Mouse (Mus musculus) T-helper 1 cell (primary cell): ENCODE results near the gene Man2a2.

ENCODE experiments used
- in situ Hi-C: fragments of 300-600 bp; cut with MboI, MseI; formaldehyde crosslinking; loops from one replicate; pipeline ENCODE4 v1.15.1; 2025; ENCODE audit warnings: high pct_unique_total_duplicates

The Man2a2 gene

DNA sequence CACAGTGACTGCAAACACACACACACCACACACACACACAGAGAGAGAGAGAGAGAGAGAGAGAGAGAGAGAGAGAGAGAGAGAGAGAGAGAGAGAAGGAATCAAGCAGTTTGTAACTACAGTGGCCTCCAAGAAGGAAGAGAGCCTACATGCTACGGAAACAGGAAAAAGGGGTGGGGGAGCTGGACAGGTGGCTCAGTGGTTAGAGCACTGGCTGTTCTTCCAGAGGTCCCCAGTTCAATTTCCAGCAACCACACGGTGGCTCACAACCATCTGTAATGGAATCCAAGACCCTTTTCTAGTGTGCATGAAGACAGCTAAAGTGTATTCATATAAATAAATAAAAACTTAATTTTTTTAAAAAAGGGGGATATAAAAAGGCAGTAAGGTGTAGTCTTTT, 1.5 kb upstream of the Man2a2 start:
- in situ Hi-C loops, result no loop called here

DNA sequence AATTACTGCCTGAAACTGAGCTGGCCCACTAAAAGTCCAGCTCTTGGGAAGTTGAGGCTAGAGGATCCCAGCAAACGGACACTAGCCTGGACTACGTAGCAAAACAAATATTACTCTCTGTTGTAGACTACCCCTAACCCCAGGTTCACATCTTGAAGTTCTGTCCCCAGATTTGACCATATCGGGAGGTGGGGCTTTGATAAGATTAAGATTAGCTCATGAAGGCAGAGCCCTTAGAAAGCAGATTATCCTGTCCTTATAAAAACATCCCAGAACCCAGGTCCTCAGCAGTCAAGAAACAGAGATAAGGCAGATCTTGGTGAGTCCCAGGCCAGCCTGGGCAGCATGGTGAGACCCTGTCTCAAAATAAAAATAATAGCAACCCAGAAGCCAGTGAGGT, 991 bp upstream of the Man2a2 start:
- in situ Hi-C loops, result no loop called here

DNA sequence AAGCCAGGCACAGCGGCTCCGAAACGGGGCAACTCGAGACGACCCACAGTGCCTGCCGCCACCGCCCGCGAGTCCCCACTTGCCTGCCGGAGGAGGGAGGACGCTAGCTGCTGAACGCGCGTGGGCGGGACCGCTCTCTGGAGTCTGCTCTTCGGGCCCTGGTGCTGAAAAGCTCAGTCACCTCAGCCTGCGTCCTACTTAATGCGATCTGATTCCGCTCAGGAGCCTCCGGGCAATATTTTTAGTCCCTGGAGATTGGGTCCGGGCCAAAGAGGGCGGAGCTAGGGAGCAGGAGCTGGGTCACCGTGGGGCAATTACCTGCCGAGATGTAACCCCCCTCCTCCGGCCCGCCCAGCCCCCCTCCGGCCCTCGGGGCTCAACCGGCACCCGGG, 530 bp downstream of the Man2a2 start:
- in situ Hi-C loops, result no loop called here

DNA sequence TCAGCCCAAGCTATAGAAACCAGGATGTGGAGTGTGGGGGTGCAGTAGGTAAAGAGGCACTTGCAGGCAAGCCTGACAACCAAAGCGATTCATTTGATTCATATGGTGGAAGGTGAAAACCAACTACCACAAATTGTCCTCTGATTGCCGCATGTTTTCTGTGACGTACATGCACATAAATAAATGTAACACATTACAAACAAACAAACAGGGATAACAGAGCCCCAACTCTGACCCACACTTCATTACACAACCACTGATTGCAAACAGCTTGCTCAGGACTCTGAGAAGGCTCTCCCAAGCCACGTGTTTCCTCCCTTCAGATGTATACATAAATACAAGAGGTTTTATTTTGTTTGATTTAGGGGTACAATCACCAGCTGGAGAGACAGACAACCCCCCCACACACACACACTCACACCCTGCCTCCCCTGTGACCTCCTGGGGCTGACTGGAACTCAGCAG, 1.2 kb downstream of the Man2a2 start:
- in situ Hi-C loops, result no loop called here

DNA sequence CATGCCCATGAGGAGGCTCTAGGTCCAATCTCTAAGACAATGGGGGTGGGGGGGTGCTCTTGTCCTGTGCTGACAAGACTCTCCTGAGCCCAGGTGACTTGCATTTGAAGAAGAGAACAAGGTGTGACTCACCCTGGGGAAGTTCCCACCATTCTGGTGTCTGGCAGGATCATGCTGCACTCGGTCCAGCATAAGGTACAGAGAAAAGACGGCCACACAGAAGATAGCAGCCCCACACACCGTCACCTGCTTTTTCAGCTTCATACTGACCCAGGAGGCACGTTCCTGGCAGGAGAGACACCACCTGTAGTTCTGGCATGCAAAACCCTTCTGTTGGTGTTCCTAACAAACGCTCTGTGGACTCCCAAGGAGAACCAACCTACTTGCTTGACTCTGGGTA, 1.7 kb downstream of the Man2a2 start:
- in situ Hi-C loops, result no loop called here

DNA sequence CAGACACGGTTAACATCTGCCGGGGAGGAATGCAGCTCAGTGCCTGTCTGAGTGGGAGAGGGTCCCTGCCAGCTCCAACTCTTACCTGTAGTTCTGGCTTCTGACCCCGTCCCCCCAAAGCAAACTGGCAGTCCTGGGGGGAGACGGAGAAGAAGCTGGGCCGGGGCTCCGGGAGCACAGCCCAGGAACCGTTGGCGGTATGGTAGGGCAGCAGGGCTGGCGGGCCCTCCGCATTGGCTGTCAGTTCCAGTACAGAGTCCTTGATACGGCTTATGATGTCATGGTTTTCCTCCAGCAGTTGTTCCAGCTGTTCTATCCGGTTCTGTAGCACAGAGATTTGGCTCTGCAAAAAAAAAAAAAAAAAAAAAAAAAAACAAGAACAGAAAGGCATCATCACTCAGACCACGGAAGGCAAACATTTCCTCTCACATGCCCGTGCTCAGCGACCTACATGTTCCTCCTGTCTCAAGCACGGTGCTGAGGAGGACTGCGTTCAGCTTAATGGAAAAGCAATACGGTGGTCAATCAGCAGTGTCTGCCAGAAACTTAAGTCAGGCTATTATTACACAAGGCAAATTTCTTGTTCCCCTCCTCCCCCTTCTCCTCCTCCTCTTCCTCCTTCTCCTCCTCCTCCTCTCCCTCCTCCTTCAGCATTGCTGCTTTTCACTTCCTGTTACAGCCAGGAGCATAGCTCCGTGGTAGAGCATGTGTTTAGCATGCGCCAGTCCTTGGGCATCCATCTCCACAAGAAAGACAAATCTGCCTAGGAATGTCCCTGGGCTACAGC, 2.3 kb downstream of the Man2a2 start:
- in situ Hi-C loops, result no loop called here

DNA sequence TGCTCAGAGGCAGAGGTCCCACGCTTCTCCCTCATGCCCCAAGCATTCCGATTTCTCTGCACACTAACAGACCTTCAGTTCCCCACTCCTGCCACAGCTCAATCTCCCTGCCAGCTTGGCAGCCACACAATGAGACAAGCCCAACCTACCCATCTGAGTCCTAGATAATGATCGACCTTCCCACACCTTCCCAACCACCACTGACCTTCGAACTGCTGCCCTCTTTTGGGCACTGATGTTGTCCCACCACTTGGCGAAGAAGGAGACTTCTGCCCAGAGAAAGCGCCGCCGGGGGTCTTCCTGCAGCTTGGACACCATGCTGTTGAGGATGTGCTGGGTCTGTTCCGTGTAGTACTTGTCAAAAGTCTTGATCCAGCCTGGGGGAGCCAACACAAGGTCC, 3.2 kb downstream of the Man2a2 start:
- in situ Hi-C loops, result no loop called here

DNA sequence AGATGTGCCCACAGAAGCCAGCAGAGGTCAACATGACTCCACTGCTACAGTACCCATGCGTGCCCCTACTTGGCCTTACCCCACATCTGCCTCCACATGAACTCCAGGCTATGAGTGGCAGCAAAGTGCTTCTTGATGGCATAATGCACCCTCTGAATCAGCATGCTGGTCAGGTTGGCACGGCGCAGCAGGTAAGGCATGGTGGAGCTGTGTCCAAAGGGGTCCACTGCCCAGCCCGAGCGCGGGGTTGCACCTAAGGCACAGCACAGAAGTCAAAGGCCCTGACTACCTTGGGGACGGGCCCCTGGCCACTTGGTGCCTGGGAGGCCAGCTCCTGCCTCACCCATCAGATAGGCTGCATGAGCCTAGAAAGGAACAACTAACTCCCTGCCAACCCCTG, 3.9 kb downstream of the Man2a2 start:
- in situ Hi-C loops, result no loop called here

DNA sequence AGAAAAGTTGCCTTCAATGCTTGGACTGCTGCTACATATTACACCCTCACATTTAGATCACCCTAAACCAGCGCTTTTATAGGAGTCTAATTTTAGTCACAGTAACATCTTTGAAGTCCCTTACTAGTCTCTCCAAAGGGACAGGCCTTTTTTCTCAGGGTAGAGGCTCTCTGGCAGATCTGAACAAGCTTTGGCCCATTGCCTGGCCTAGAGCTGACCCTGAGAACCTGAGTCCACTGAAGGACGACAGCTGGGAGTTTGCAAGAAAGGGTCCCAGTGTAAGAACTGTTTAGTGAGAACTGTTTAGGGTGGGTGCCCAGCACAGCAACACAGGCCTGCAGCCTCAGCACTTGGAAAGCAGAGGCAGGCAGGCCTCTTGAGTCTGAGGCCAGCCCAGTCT, 5.4 kb downstream of the Man2a2 start:
- in situ Hi-C loops, result no loop called here

DNA sequence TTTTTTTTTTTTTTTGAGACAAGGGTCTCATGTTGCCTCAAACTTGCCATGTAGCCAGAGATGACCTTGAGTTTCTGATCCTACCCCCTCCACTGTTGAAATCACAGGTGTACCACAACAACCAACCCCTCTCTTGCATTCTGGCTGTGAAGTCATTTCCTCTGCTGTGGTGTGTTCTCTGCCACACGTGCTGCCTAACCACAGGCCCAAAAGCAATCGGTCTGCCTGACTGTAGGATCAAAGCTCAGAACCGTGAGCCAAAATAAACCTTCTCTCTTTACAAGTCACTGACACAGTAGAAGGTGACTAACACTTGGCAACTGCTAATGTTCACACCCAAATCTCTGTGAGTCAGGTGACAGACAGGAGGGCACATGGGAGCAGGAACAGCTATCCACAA, 10.7 kb downstream of the Man2a2 start:
- in situ Hi-C loops, result no loop called here

DNA sequence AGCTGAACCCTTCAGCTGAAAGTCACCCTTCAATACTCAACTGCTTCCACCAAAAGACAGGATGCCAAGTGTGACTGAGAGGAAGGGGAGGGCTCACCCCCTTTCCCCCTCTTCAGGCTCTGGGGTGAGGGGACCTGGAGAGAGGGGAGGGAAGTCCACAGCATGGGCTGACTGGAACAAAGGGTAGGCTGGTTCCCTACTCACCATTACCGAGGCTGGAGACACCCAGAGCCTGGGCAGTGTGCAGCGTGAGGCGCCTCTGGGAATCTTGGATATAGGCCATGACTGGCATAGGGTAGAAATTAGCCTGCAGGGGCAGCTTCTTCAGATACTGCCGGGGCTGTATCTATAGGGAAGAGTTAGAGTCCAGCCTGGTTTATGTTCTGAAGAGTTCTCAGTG, 13.1 kb downstream of the Man2a2 start:
- in situ Hi-C loops, result no loop called here

DNA sequence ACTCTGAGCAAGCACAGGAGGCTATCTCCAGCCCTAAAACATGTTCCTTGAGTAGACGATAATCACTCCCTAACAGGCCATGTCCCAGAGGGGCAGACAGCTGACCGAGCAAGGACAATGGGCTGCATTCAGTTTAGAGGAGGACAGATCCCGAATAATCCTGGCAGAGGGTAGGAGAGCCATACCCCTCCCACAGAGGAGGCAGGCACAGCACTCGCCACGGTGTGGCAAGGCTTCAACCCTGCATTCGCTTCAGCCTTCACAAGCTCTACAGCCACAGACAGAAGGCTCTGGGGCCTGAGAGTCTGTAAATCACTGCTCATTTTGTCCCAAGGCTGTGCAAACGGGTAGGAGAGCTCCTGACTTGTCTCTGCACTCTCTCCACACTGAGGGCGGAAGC, 14.0 kb downstream of the Man2a2 start:
- in situ Hi-C loops, result no loop called here

DNA sequence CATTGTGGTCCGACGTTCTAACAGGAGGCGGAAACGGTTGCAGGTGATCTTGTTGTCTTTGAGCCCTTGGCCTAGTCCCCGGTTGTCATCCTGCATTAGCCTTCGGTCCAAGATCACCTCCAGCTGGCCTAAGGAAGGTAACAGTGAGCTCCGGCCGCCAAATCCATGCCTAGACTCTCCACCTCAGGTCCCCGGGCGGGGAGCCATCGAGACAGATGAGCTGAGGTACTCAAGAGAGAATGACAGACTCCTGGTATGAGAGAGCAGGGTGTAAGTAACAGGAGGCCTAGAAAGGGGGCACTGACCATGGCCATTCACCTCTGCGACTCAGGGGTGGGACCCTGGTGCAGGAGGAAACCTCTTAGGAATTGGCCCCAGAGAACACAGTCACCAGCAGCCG, 14.8 kb downstream of the Man2a2 start:
- in situ Hi-C loops, result no loop called here

DNA sequence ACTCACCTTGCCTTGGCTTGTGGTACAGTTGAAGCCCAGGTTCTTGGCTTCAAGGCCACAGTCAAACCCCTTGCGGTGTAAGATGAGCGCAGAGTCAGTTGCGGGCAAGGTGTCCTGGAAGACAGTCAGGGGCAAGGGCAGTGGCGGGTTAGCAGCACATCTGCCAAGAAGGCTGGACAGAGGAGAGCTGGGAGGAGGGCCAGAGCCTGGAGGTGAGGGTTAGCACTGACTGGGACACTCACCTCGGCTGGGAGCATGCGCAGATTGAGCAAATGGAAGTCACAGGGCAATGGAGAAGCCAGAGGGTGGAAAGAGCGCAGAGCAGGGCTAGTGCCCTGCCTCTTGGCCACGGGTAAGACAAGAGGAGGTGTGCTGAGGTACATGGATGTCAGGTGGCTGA, 18.3 kb downstream of the Man2a2 start:
- in situ Hi-C loops, result no loop called here

DNA sequence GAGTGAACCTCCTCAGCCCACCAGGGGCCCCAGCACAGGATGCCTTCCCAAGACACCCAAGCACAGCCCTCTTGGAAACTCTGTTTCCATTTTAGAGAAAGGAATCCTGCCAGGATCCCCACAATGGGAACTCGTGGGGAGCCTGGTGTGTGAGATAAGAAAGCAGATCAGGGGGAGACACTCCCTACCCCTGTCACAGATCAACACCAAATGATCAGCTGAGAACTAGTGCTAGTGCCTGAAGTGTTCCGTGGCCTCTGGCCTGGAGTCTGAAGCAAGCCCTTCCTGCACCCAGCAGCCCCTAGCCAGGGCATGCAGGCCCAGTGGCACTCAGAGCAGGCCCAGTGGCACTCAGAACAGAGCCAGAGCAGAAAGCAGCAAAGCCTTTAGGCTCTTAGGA, 20.4 kb downstream of the Man2a2 start:
- in situ Hi-C loops, result no loop called here

DNA sequence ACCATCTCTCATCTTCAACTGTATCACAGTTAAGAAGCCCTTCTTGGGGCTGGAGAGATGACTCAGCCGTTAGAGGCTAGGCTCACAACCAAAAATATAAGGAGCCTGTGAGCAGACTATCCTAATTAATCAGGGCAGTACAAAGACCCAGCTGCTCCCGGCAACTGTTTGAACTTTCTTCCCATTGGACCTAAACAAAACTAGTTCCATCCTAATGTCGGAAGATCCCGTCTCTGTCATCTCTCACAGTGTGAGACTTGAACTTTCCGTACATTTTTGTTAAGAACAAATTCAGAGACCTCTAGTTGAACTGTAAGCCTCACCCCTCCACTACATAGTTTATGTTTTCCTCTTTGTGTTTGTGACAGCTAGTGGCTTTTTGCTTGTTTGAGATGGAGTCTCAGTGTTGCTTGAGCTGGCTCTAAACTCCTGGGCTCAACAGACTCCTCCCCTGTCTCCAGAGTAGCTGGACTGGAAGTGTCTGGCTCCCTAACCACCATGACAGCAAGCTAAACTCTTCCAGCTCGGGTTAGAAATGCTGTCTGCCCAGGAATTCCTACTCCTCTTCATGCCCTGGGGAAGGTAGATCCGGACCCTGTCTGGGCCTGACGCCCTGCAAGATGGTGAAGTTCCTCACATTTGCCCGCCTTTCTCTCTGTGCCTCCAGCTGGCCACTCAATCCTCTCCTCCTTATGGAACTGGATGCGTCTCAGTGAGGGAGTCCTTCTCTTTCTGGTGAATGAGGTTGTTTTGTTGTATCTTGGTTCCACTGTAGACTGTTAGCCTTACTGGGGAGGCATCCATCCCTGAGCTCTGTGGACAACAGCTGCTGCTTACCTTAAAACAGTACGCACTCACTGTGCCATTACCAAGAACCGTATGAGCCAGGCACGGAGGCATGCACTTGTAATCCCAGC, 23.2 kb downstream of the Man2a2 start:
- in situ Hi-C loops, result no loop called here

DNA sequence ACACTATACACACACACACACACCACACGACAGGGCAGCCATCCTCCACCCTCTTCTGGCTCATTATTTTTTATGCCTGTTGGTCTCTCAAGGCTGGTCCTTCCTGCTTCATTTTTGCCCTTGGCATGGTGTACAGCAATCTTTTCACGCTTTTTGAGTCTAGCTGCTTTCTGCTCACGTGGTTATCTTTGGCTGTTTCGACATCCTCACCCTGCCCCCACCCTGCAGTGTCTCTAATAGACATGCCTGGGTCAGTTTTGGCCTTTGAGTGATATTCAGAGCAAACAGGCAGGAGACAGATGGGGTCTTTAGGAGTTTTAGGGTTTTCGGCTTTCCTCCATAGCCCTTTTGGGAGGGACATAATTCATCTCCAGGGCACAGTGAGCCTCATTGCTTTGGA, 24.3 kb downstream of the Man2a2 start:
- in situ Hi-C loops, result no loop called here

DNA sequence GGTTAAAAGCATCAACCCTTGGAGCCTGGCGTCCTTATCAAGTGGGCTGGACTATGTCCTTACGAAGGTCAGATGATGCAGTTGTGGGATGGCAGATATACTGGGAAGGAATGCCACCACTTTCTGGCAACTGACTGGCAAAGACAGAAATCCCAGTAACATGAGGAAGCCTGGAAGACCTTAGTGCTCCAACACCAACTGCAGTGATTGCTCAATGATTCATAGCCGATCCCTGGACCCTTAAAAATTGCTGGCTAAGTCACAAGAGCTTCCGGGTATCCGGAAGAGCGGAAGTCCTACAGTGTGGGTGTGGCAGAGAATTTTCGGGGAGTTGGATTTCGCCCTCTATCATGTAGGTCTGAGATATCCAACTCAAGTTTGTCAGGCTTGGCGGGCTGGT, 25.0 kb downstream of the Man2a2 start:
- in situ Hi-C loops, result no loop called here

DNA sequence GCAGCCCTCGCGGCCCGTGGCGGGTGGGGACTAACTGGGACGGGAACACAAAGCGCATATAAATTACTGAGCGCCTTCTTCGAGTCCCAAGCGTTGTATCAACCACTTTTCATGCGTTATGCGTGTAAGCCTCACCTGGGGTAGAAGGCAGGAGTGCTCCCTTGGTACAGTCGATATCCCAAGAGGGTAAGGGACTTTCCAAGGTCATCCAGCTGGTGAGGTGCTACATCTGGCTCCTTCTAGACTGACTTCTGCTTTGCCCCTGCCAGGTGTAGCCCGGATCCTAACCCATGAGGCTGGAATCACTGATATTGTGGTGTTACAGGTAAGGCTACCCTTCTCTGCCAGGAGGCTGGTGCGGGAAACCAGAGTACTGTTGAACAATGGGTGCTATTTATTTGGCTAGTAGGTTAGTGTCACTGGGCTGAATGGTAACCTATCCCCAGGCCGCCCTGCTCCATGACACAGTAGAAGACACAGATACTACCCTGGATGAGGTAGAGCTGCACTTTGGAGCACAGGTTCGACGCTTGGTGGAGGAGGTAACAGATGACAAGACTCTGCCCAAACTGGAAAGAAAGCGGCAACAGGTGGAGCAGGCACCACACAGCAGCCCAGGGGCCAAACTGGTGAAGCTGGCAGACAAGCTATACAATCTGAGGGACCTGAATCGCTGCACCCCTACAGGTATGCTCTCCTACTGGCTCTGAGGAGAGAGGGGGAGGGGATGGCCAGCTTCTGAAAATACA, 27.7 kb downstream of the Man2a2 start:
- in situ Hi-C loops, result no loop called here

DNA sequence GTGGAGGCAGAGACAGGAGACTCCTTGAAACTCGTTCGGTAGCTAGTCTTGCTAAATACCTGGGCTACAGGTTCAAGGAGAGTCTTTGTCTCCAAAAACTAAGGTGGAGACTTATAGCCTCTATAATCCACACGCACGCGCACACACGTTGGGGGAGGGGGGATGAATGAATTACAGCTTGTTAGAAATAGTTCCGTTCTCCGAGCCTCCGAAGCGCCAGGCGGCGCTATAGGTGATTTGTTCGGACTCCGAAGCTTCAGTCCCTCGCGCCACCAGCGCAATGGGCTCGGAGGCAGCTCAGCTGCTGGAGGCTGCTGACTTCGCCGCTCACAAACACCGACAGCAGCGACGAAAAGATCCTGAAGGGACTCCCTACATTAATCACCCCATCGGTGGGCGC, 28.3 kb downstream of the Man2a2 start, which contains the start of gene Hddc3:
Gene Hddc3 (plus strand): TSS at position 247 of the 400 bp plus-strand sequence.
- in situ Hi-C loops, result no loop called here

DNA sequence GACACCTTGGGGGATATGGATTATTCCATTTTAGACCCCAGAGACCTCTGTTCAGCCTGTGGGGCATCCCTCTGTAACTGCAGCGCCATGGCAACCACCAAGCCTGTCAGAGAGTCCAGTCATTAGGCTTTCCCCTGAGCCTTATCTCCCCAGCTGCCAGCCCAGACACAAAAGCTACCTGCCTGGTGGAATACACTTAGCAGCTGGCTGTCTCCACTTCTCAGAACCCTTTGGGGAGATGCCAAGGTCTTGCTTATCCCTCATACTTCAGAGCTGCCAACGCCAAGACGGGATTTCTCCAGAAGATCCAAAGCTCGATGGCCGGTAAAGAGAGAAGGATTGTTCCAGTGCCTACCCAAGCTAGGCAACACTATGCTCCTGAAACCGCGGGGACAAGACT, 29.4 kb downstream of the Man2a2 start:
- in situ Hi-C loops, result no loop called here

DNA sequence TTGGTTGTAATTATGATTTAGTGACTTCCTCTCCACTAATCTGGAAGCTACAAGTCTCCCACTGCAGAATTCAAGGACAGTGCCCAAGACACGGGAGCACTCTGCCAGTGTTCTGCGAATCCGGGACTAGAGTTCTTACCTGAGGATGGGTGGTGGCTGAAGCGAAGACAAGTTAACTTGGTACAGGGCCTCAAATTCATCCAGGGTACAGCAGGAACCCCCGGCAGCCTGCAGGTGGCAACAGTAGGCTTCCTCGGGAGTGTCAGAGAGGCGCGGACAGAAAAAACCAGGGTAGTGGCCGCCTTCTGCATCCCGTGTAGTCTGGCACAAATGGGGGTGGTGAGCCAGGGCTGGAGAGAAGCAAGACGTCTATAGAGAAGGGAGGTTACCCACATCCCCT, 30.4 kb downstream of the Man2a2 start, which contains the start of gene Unc45a:
Gene Unc45a (minus strand): TSS at position 213 of the 400 bp plus-strand sequence.
- in situ Hi-C loops, result no loop called here
